Mouse (Mus musculus) ES-Bruce4 (cell line): ENCODE data around the gene Snx29.

Source experiments
- CTCF ChIP-seq: IDR thresholded peaks from one replicate; pipeline ENCODE4 v1.8.1; 2011; ENCODE audit warnings: low read depth, low read length
- POLR2A ChIP-seq: IDR thresholded peaks from one replicate; pipeline ENCODE4 v1.8.1; 2011; ENCODE audit warnings: low read length; ENCODE audit not compliant: insufficient read depth

- TF ChIP-seq POLR2A, result no peak
- TF ChIP-seq CTCF, result no peak
These were observed 159.5 kb downstream of the Snx29 start for GRCm38 (mm10) chr16:11482189-11482588.
